Mouse (Mus musculus) embryo, embryonic 10 days (tissue): ENCODE measurements at regions not wholly inside any gene's neighbourhood (a gene's known extent, or its start where the extent isn't known, plus 50 kb on each side); places are given as distances from the start of the nearest gene placed in this dataset.
"Not testable (repeated sequence)": the region's sequence is repeated elsewhere in the genome, so short reads cannot be mapped to it uniquely, and the experiment has no call there.

Experiments used
- DNase-seq: peaks from one replicate; pipeline ENCODE4 v3.0.0-alpha.2; 2015; ENCODE audit warnings: low spot score

DNA sequence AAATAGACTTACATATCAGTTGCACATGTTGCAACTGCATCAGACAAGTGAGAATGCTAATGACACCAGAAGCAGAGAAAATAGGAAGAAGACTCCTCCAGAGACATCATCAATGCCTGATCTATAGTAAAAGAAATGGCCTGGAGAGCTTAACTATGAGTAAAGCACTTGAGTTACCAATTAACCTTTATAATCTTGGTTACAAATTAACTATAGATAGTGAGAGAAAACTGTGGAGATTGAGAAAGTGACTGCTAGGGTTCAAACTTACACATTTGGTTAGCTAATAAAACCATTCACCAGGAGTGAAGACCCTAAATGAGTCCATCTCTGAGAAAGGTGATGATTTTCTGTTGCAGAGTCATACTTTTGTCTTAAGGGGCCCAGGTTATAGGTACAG lies 307.4 kb downstream of the Phex start:
- no peak for DNase-seq

DNA sequence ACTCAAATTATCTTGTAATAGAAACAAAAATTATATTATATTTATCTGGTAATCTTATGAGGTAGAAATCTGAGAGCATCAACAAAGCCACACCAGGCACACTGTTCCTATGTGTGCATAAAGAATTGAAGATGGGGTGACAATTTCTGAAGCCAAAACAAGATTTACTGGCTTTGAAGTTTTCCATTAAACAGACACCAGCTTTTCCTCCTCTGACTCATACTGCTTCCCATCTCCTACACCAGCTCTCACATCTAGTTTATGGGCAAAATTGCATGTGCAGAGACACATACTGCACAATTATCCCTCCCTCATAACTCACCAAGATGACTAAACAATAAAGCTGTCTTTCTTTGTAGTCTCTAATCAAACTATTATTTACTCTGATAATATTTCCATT lies 335.1 kb downstream of the Phex start:
- no peak for DNase-seq

DNA sequence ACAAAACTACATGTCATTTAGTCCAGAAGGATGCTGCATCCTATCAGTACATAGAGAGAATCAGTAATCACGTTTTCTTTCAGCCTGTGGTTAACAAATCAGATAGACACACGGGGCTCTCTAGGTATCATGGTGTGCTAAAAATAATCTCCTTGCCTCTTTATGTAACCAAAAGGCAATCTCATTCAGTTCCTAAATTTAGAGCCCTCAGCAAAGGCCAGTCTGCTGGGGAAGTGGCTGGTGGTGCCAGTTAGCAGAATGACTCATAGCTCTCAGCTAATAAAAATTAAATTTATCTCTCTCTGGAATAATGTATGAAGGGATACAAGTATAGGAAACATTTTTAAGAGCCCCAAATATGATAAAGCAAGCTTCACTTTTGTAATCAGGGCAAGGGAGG lies 335.5 kb downstream of the Phex start:
- no peak for DNase-seq

DNA sequence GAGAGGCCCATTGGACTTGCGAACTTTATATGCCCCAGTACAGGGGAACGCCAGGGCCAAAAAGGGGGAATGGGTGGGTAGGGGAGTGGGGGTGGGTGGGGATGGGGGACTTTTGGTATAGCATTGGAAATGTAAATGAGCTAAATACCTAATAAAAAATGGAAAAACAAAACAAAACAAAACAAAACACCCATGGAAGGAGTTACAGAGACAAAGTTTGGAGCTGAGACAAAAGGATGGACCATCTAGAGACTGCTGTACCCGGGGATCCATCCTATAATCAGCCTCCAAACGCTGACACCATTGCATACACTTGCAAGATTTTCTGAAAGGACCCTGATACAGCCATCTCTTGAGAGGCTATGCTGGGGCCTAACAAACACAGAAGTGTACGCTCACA lies 337.1 kb downstream of the Phex start:
- not testable (repeated sequence) for DNase-seq

DNA sequence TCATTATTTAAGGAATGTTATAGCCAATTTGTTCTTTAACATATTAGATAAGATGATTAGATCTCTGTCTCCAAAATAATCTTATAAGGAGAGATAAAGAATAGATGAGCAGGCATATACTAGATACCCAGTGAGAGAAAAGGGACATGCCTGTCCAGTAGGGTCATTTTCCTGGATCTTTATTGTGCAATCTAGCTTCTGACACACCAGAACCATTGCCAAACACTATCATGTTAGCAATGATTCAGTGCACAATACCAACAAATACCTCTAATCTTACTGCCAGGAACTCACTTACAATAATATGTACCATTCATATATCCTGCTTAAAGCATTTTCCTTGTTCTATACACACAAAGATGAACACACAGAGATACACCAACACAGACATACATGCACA lies 338.9 kb downstream of the Phex start:
- no peak for DNase-seq

DNA sequence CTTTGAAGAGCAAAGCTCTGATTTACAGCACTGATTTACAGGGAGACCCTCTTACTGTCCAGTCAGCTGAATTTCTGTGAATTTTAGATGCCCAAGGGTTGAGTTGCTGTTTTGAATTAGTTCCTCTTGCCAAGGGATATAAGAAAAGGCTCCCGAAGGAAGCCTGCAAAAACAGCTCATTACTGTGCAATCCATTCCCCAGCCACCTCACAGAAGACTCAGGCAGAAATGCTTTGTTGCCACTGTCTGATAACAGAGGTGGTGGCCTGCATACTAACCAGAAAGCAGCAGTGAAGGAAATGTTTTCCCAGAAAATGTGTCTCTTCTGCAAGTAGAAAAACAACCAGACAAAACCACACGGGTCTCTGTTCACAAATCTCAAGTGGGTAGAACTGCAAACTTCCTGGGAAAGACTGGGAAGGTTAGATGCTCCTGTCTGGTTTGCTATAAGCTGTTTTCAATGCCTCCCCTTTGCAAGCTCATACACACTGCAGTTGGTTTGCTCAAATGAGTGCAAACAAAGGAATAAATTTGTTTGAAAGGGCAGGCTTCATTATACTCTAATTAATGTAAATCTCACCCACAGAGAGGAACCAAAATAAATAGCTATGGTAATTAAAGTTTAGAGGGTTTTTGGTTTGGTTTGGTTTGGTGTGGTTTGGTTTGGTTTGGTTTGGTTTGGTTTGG lies 363.3 kb downstream of the Phex start:
- DNase-seq: no peak

DNA sequence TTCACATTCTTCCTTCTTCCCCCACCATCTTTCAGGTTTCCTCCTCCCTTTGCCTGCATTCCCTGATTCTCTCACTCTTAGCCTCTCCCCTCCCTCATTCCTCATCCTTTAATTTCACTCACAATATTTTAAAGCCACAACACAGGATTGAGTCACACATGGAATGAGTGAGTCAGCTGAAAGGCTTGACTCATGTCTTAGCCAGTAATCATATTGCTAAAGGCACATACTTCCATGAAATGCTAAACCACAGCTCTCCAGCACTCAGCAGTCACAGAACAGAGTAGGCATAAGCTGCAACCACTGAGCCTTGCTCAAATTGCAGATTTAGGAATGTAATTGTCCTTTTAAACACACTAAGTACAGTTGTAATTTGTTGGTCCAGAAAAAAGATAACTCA lies 386.2 kb downstream of the Phex start:
- no peak for DNase-seq

DNA sequence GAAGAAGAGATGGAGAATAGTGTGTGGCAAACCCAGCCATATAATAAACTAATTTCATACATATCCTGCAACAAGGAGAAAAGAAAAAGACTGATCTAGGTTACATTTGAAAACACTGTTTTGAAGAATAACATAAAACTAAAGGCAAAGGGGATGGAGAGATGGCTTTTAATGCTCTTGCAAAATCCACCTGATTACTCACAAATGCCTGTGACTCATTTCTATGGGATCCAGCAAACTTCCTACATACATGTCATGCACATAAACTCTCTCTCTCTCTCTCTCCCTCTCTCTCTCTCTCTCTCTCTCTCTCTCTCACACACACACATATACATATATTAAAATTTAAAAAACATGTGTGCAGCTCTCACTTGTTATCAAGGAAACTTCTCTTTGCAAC lies 390.8 kb downstream of the Phex start:
- no peak for DNase-seq

DNA sequence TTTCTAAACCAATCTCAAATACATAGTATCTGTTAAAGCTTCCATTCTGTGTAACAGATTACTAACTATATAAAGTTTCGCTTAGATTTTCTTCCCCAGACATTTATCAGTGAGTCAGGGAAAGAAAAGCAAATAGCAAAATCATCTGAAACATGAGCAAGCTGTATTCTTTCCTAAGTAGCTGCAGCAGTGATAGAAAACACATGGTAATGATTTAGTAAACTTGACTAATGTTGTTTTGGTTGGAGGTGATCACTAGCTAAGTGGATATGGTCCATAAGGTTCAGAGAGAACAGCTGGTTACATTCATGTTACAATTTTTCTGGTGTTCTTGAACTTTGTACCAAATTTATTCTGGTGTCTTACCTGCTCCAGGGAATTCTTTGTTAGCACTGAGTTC lies 393.3 kb downstream of the Phex start:
- no peak for DNase-seq

DNA sequence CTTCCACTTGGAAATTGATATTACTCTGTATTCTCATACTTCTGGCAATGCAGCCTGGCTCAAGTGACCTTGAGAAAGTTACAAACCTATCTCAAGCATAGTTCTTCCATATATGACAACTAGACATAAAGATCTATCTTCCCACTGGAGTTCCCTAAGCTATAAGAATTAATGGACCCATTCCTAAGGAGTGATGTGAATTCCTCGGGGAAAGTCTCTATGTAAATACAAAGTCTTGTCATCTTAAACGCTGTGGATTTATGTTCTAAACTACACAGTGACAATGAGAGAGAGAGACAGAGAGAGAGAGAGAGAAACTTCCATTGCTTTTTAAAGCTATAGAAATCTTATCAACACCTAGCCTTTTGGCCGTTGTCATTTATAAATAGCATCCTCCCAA lies 394.8 kb downstream of the Phex start:
- DNase-seq: no peak

DNA sequence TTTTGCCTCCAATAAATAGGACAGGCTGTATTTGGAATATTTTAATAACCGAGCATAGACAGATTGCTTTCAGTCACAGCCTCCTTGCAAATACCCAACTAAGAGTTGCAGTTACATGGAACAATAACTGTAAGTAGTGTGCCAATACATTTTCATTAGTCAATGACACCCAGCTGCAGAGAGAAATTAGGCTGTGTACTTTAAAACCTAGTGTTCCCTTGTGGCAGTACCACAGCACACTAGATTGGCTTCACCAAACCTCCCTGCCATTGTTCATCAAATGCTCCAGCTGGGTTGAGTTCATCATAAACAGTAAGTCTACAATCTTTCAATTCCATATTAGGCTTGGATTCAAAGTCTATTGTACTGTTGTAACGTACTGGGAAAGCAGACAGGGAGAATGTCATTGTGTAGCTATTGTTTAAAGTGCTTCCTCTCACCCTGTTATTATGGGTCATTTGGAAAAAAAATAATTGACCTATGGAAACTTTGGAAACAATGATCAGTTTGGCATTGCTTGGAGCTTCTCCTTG lies 425.1 kb downstream of the Phex start:
- DNase-seq: no peak

DNA sequence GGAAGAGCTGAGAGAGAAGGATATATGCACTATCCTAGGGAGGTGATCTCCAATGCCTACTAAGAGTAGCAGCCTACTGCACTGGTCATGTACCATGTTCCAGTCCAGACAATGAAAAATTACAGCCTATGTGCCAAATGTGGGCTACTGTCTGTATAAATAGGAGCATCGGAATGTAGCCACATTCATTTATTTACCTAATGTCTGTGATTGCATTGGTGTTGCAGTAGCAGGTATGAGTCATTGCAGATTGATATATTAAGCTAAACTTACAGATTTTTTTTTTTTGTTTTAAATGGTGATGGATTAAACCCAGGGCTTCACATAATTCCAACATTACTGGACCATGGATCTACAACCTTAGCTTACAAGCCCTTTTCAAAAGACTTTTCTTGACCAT lies 468.0 kb downstream of the Phex start:
- no peak for DNase-seq

DNA sequence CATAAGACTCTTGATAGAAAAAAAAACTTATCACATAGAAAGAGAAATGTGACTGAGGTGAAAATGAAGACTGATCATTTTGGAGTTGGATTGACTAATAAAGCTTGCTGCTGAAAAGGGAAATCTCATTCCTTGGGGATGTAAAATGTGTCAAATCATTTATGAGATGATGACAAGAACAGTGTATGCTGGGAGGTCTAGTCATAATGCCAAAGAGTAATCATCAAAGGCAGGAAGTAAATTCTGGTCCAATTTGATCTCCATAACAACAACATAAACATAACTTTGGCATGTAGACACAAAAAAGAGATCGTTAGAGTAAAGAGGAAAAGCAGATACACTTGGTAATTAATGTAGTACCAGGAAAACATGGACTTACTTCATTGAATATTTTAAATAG lies 470.9 kb downstream of the Phex start:
- DNase-seq: no peak

DNA sequence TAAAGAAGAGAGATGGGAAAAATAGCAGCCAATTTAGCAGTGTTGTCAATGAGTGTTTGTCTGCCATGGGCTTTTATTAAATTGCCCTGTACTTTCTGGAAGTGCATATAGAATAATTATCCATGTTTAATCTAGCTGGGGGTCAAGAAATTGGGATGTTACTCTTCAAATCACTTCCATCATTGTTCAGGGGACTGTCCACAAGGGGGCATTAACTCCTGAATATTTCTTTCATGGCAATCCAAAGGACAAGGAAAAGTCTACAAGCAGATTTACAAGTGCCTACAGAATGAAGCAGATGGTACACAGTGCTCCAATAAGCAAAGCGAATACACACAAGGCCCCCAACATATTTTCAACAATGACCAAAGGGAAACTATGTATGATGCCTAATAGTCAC lies 501.7 kb downstream of the Phex start:
- peak; percentile 5 for DNase-seq
